Mouse (Mus musculus): Measurements from ENCODE around the gene Stk39.

Gene Stk39

DNA sequence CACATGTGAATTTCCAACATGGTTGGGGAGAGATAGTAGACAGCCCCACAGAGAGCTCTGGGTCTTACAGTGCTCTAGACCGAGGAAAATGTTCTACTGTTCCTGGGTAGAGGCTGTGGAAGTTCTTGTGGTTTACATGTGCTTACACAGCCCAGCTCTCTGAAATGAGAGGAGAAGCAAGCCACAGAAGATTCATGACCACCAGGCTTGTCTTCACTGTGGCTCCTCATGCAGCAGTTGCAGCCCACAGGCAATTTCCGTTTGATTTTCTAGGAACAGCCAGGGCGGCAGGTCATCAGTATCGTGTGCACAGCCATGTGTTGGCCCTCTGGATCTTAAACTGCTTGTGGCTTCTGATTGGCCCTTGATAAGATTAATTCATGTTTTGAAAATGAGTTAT lies 252.2 kb downstream of the Stk39 start:
- DNase-seq, result no peak

DNA sequence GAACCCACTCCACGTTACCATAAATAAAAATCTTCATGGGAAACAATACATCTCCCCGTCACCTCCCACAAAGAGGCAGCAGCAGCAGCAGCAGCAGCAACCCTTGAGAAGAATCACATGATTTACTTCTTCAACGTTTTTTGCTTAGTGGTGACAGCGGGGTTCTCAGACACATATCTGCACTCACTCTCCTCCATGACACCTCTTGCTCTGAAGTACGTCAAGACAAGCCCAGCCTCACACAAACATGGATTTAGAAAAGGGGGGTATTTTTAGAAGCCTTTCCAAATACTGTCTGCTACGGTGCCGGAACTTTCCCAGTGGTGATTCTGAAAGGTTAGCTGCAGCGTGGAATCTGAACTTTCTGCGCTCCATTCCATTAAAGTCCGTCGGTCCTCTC lies 256.9 kb downstream of the Stk39 start:
- DNase-seq, result no peak

DNA sequence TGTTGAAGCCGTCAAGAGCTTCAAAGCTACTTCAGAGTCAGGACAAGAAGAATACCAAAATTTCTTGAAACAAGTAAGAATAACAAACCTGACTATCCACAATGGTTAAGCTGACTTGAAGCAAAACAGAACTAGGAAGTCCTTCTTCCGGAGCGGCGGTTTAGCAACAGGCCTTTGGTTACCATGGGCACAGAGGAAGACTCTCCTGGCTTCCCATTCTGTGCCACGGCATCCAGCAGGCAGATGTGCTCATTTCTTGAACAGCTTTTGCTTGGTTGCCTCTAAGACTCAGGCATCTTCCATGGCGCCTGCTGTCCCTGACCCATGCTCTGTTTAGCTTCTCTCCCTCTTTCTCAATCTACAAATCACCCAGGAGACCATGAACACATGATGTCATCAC lies 257.7 kb downstream of the Stk39 start:
- no peak for DNase-seq

DNA sequence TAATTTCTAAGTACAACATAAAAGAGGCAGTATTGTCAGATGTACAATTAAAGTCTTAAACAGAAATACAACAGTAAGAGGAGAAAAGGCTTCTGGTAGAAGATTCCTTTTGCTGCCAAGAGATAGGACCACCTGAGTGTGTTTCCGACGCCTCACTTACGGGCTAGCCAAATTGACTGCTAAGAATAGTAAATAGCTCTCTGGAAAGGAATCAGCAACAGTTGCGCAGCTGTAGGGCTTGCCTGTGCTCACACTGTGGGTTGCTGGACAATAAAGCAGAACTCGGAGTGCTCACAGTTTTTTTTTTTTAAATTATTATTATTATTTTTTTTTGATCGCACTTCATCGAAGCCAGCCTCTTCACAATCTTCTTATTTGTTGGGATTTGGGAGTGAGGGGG lies 260.6 kb downstream of the Stk39 start:
- no peak for DNase-seq

DNA sequence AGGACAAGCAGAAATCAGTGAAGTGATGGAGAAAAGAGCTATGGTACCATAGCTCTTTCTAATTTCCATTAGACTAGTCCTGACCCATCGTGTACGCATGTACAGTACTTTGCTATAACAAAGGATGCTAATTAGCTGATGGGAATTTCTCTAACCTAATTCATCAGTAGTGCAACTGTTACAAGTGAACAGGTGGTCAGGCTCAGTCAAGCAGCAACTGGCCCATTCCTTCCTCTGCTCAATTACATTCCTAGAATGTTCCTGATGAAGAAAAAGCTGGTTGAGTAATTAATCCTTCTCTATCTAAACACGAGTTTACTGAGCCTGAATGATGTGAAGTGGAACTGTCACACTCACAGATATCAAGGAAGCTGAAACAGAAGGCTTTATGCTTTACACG lies 275.8 kb downstream of the Stk39 start:
- DNase-seq, result no peak

DNA sequence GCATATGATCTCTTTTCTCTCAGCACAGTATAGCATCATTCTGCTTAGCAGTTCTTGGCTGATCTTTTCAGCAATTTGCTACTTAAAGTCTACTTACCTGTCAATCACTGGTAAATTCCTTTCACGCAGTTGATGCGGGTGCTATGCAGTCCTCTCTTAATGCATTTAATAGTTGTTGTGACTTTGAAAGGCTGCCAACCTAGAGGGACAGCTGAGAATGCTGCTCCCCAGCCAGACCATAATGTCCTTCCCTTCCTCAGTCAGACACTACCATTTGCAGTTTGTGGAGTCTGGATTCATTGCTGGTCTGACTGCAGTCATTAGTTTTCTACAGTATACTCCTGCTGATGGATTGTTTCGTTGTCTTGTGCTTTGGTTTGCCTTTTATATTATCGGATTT lies 277.6 kb downstream of the Stk39 start:
- DNase-seq, result no peak

DNA sequence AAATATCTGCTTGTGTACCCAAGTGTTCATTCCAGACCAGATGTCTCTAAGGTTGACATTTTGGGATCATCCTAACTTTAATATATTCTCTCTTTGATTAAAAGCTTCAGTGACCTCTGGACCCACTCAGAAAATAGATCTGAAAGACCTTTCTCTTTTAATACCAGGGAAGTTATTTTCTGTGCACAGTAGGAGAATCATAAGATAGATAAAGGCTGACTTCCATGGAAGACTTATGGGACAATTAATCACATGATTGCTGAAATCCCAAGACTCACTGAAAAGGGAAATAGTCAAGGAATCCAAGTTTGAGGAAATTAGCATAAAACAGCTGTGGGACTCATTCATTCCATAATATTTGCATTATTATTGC lies 278.6 kb downstream of the Stk39 start:
- no peak for DNase-seq

DNA sequence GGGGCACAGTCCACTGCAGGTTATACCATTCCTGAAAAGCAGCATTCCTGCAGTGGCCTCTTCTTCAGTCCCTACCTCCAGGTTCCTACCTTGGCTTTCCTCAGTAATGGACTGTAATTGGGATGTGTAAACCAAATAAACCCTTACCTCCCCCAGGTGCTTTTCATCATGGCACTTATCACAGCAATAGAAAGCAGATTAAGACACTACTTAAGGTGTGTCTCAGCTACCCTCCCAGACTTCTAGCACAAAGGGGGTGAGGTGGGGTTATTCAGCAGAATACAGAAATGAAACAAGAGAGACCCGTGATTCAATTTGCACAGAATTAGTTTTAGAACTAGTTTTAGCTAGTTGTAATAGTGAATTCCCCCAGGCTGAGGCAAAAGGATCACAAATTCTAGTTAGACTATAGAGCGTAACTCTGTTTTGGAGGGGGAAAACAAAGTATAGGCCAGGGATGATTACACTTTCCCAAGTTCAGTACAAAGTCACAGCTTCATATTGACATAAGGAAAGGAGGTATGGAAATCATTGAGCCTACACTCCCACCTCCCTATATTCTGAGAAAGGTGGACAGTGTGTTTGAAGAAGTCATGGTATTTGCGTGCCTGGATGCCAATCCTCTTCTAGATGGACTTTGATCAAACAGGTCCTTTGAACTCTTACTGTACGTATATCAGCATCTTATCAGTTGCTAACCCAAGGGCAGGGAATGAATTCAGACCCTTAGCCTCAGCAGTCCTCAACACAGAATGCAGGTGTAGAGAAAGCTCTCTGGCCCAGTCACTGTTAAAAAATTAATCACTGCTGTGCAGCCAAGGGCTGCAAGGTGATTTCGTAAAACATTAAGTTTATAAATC lies 279.2 kb downstream of the Stk39 start:
- no peak for DNase-seq

DNA sequence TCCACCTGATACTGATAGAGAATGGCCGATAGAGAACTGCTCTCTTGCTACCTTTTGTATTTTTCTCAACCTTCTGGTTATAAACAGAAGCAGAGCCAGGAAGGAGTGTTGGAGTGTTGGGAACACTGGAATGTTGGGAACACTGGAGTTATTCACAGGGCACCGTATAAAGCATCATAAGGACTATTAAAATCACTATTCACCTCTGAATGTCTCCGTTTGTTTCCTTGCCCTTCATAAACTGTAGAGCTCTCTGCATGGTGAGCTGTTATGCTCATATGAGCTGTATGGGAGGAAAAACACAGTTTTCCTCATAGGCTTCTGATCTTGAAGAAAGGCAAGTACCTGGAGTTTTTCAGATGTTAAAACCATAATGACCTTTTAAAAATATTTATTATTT lies 295.6 kb downstream of the Stk39 start:
- DNase-seq, result no peak

DNA sequence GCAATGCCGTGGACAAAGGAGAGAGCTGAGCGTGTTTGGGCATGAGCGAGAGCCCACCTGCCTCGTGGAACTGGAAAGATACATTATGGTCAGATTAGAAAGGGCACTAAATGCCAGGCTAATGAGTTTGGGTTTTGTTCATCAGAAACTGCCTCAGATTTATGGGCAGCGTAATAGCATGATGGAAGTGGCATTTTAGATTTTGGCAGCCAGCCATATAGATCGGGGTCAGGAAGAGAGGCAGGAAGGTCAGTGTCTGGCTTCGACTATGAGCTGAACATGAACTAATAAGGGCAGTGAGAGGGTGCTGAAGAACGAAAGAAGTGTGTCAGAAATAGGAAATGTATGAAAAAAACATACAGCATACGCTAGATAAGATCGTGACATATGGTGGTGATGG lies 300.8 kb downstream of the Stk39 start:
- no peak for DNase-seq

DNA sequence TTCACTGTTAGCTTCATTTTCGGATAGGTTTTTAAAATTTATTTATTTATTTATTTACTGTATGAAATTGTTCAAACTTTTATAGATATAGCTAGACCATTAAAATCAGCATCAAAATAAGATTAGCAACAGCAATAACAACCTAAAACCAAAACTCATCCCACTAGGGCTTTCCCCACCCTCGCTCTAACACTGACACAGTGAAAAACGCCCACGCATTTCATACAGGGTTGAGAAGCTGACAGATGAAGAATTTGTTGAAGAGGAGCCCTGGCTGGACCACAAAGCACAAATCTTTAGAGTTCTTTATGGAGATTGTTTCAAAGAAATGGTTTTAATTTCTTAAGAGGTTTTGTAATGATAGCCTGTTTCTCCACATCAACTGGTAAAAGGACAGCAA lies 310.1 kb downstream of the Stk39 start:
- no peak for DNase-seq

DNA sequence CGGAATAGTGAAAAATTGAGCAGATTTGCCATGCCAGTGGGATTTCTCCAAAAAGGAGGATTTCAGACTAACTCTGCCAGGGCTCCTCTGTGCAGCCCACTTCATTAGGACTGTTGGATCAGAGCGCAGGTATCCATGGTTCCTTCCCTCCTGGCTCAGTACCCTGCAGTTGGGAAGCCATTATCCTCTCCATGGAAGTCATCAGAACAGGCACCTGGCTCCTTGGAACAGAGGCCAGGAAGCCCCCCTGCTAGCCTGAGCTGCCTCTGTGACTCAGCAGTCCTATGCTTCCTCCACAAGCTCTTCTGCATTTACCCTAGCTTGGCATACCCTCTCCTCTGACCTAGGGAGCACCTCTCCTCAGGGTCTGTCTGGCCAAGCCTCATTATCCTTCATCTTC lies 311.5 kb downstream of the Stk39 start:
- no peak for DNase-seq

Data from layer of hippocampus, adult 9-11 months (tissue).